Mouse (Mus musculus) kidney, adult 2 months (tissue): ENCODE results near the gene Zfp53.

ENCODE experiments used
- CTCF ChIP-seq: fragments of 200-500 bp; conservative IDR thresholded peaks from 2 replicates; pipeline ENCODE4 v1.5.1; 2011; ENCODE audit warnings: low read depth, mild to moderate bottlenecking, control low read depth, low read length, moderate library complexity, mixed read lengths; ENCODE audit not compliant: insufficient read depth, insufficient read length
- POLR2A ChIP-seq: fragments of 200-500 bp; IDR thresholded peaks from one replicate; pipeline ENCODE4 v1.6.1; 2011; ENCODE audit warnings: low read depth, low read length, control low read depth

GRCm38 (mm10) chr17:21534460-21535095, 45.8 kb downstream of the Zfp53 start:
- TF ChIP-seq CTCF = peak; percentile 32; the same call in 1 of the 2 replicates
- no peak for TF ChIP-seq POLR2A
